Mouse (Mus musculus) lung, embryonic 14.5 days (tissue): ENCODE data around the gene Rtn3. TPM values are rescaled to one million over a fixed set of nuclear protein-coding genes. Genes with fewer than 3 reads are reported as not detected.
"Not testable (repeated sequence)": the region's sequence is repeated elsewhere in the genome, so short reads cannot be mapped to it uniquely, and the experiment has no call there.

Experiments
- ATAC-seq: fragments of 200-750 bp; cut with Nextera tagmentation; 2 replicates; pipeline ENCODE4 v1.8.0; 2017; ENCODE audit warnings: mild to moderate bottlenecking, moderate TSS enrichment, moderate library complexity; ENCODE audit not compliant: insufficient read depth
- DNase-seq: peaks from one replicate; pipeline ENCODE4 v3.0.0-alpha.2; 2015
- H3K27ac ChIP-seq: fragments of 300-500 bp; sonication (generic); 2 replicates; pipeline ENCODE4 v1.5.1; 2014; ENCODE audit warnings: low read depth, mild to moderate bottlenecking, moderate library complexity
- H3K27me3 ChIP-seq: fragments of 300-500 bp; sonication (generic); 2 replicates; pipeline ENCODE4 v1.6.1; 2014; ENCODE audit warnings: low read length, control low read depth; ENCODE audit not compliant: insufficient read depth
- H3K36me3 ChIP-seq: fragments of 300-500 bp; sonication (generic); 2 replicates; pipeline ENCODE4 v1.6.1; 2014; ENCODE audit warnings: control low read depth; ENCODE audit not compliant: insufficient read depth
- H3K4me1 ChIP-seq: fragments of 300-500 bp; sonication (generic); 2 replicates; pipeline ENCODE4 v1.6.1; 2014; ENCODE audit warnings: antibody characterized with exemption, control low read depth; ENCODE audit not compliant: insufficient read depth
- H3K4me2 ChIP-seq: fragments of 300-500 bp; sonication (generic); 2 replicates; pipeline ENCODE4 v1.6.1; 2014; ENCODE audit warnings: mild to moderate bottlenecking
- H3K4me3 ChIP-seq: fragments of 300-500 bp; sonication (generic); 2 replicates; pipeline ENCODE4 v1.5.1; 2014; ENCODE audit warnings: low read depth, low read length
- H3K9ac ChIP-seq: fragments of 300-500 bp; sonication (generic); 2 replicates; pipeline ENCODE4 v1.6.1; 2014
- H3K9me3 ChIP-seq: fragments of 300-500 bp; sonication (generic); 2 replicates; pipeline ENCODE4 v1.6.1; 2016; ENCODE audit warnings: low read depth, low read length, control low read depth
- CTCF ChIP-seq: IDR thresholded peaks from 2 replicates; pipeline ENCODE4 v1.5.1; 2016; ENCODE audit warnings: antibody characterized with exemption, low read depth
- WGBS: fragments of 180-500 bp; shearing (Covaris S2); extraction: QIAGEN DNeasy Blood & Tissue Kit; methylation state at CpG from one replicate; pipeline ENCODE4 v1.1.7; 2014; 5-methylcytosine and 5-hydroxymethylcytosine counted together
- polyA plus RNA-seq: library from polyadenylated mRNA; unstranded; fragments of >200 nt; fragmentation: Nextera tagmentation; extraction: Ambion mirVana; gene quantifications from 2 replicates; pipeline ENCODE4 v1.2.1, GENCODE M21; 2014

The Rtn3 gene
- polyA plus RNA-seq, 1 experiment from 2014 or later: 112 TPM

DNA sequence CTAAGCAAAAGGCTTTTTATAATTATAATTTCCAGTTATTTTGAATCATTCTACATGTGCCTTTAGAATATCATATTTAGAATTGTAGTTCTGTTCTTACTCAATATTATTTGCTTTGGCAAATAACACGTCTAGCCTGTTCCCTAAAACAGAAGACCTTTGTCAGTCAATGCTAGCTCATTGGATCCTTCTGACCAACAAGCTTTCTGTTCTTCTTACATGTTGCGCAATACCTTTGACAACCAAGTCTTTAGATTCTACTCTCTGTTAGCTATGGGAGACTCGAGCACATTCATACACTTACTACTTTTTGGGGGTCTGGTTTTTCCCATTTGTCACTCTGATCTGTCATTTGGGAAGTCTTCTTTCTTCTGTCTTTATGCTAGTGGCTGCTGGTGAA is 38.5 kb upstream of the Rtn3 start:
- WGBS: 91% methylated on average over 3 of the region's 3 CpGs
- no peaks in the 10 kb centered on the region for H3K4me1 ChIP-seq
- peaks cover 84% of the 10 kb centered on the region for H3K36me3 ChIP-seq
- no peak overlapping the region for H3K9ac ChIP-seq
- H3K27me3 ChIP-seq: no peaks in the 10 kb centered on the region
- no peak for DNase-seq
- no peak overlapping the region for H3K4me3 ChIP-seq
- H3K27ac ChIP-seq: no peak overlapping the region
- TF ChIP-seq CTCF: no peak
- H3K4me2 ChIP-seq: no peak overlapping the region
- no peak for ATAC-seq
- H3K9me3 ChIP-seq: no peaks in the 10 kb centered on the region; the same call in 1 of the 2 replicates

- H3K4me2 ChIP-seq: no peak overlapping the region
- no peaks in the 10 kb centered on the region for H3K4me1 ChIP-seq
- H3K27ac ChIP-seq: peak overlapping the region; percentile 13; the same call in 1 of the 2 replicates
- H3K27me3 ChIP-seq: no peaks in the 10 kb centered on the region
- no peak overlapping the region for H3K4me3 ChIP-seq
- no peak for TF ChIP-seq CTCF
- DNase-seq (no peak), ATAC-seq (no peak)
- no peaks in the 10 kb centered on the region for H3K9me3 ChIP-seq
- 76% methylated on average over 1 of the region's 1 CpGs for WGBS
- no peak overlapping the region for H3K9ac ChIP-seq
- peaks cover 66% of the 10 kb centered on the region for H3K36me3 ChIP-seq
Measured at GRCm38 (mm10) chr19:7516437-7516836, 33.4 kb upstream of the Rtn3 start.

DNA sequence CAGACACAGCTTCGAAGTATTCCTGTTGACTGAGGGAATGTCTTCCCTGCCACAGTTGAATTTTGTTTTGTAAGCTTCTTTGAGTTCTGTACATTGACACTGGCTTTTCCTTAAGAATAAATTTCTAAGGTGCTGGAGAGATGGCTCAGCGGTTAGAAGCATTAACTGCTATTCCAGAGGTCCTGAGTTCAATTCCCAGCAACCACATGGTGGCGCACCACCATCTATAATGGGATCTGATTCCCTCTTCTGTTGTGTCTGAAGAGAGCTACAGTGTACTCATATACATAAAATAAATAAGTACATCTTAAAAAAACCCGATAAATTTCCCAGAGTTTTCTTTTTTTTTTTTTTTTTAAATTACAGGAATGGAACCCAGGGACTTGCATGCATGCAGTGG is 24.9 kb upstream of the Rtn3 start:
- 75% methylated on average over 4 of the region's 4 CpGs for WGBS
- ATAC-seq: no peak
- Histone ChIP-seq H3K4me1 (no peaks in the 10 kb centered on the region), H3K4me3 (no peak overlapping the region), H3K36me3 (peaks cover 35% of the 10 kb centered on the region), H3K4me2 (no peak overlapping the region), H3K27ac (no peak overlapping the region), H3K9me3 (no peaks in the 10 kb centered on the region), H3K27me3 (no peaks in the 10 kb centered on the region), H3K9ac (no peak overlapping the region)
- DNase-seq: no peak
- TF ChIP-seq CTCF: peak; percentile 22; the same call in 1 of the 2 replicates

DNA sequence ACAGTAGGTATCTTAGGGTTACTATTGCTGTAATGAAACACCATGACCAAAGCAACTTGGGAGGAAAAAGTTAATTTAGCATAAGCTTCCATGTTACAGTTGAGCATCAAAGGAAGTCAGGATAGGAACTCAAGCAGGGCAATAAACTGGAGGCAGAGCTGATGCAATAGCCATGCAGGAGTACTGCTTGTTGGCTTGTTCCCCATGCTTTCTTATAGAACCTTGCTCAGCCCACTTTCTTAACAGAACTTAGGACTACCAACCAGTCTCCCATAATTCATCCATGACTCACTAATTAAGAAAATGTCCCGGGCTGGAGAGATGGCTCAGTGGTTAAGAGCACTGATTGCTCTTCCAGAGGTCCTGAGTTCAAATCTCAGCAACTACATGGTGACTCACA is 23.2 kb upstream of the Rtn3 start:
- 71% methylated on average over 1 of the region's 1 CpGs for WGBS
- no peak for ATAC-seq
- Histone ChIP-seq H3K36me3 (peaks cover 25% of the 10 kb centered on the region), H3K9me3 (no peaks in the 10 kb centered on the region), H3K27me3 (no peaks in the 10 kb centered on the region), H3K27ac (no peak overlapping the region), H3K9ac (no peak overlapping the region), H3K4me1 (no peaks in the 10 kb centered on the region; the same call in 1 of the 2 replicates), H3K4me2 (no peak overlapping the region), H3K4me3 (no peak overlapping the region)
- TF ChIP-seq CTCF: no peak
- no peak for DNase-seq

DNA sequence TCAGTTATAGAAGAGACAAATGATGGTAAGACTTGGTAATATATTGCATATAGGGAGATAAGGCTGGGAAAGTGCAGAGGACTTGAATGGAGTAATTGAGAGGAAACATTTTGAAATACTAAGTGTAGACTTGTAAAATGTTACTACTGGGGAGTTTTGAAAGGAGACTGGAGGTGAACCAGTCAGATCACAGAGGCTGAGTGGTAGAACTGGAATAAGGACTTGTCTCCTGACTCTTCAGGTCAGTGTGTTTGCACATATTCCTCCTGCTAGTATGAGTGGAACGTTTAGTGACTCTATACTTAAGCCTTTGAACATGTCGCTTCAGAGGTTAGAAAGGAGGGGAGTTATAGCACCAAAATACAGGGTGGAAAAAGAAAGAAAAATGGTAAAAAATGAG is 19.4 kb upstream of the Rtn3 start:
- H3K9me3 ChIP-seq: no peaks in the 10 kb centered on the region
- H3K27ac ChIP-seq: peak overlapping the region; percentile 25; the same call in 1 of the 2 replicates
- H3K4me1 ChIP-seq: no peaks in the 10 kb centered on the region; the same call in 1 of the 2 replicates
- no peak for TF ChIP-seq CTCF
- no peak overlapping the region for H3K4me2 ChIP-seq
- ATAC-seq (no peak), DNase-seq (no peak)
- H3K9ac ChIP-seq: no peak overlapping the region
- 0 out of 2 replicates have a peak, but pooled peaks cover 6% of the 10 kb centered on the region for H3K36me3 ChIP-seq
- no peak overlapping the region for H3K4me3 ChIP-seq
- H3K27me3 ChIP-seq: no peaks in the 10 kb centered on the region
- 65% methylated on average over 2 of the region's 2 CpGs for WGBS

DNA sequence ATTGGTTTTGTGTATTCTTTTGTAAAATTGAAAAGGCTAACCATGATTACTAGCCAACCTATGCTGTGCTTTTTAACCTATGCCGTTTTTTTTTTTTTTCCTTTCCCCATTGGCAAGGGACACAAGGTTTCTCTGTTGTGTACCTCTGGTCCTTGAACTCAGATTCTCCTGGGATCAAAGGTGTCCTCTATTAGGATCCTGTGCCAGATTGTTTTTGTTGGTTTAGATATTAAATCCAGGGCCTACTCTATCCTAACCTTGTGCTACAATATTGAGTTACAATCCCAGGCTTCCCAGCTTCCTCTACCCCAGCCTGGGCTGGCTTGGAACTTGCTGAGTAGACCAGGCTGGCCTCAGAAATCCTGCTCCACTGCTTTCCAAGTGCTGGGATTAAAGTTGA is 17.6 kb upstream of the Rtn3 start:
- Histone ChIP-seq H3K27ac (no peak overlapping the region), H3K4me3 (no peak overlapping the region), H3K9ac (no peak overlapping the region), H3K27me3 (no peaks in the 10 kb centered on the region), H3K9me3 (no peaks in the 10 kb centered on the region), H3K4me1 (no peaks in the 10 kb centered on the region; the same call in 1 of the 2 replicates), H3K4me2 (no peak overlapping the region), H3K36me3 (0 out of 2 replicates have a peak, but pooled peaks cover 6% of the 10 kb centered on the region)
- ATAC-seq (no peak), DNase-seq (no peak)
- no peak for TF ChIP-seq CTCF
- 90% methylated on average over 1 of the region's 1 CpGs for WGBS

DNA sequence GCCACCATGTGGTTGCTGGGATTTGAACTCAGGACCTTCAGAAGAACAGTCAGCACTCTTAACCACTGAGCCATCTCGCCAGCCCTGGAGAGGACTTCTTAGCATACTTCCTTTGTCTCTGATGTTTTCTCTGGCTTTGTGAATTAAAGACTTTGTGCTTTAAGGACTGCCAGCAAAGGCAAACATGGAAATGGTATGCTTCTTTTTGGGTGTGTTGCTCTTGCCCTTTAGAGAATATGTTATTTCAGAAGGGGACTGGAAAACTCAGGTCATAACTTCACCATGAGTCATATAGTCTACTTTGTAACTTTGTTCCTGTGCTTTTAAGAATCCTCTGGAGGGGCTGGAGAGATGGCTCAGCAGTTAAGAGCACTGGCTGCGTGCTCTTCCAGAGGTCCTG is 15.7 kb upstream of the Rtn3 start:
- TF ChIP-seq CTCF: no peak
- 79% methylated on average over 2 of the region's 2 CpGs for WGBS
- no peak overlapping the region for H3K9ac ChIP-seq
- no peaks in the 10 kb centered on the region; the same call in 1 of the 2 replicates for H3K4me1 ChIP-seq
- H3K4me3 ChIP-seq: no peak overlapping the region
- H3K9me3 ChIP-seq: no peaks in the 10 kb centered on the region
- no peaks in the 10 kb centered on the region for H3K27me3 ChIP-seq
- no peak for DNase-seq
- H3K27ac ChIP-seq: no peak overlapping the region
- no peak overlapping the region for H3K4me2 ChIP-seq
- ATAC-seq: no peak
- 0 out of 2 replicates have a peak, but pooled peaks cover 6% of the 10 kb centered on the region for H3K36me3 ChIP-seq

DNA sequence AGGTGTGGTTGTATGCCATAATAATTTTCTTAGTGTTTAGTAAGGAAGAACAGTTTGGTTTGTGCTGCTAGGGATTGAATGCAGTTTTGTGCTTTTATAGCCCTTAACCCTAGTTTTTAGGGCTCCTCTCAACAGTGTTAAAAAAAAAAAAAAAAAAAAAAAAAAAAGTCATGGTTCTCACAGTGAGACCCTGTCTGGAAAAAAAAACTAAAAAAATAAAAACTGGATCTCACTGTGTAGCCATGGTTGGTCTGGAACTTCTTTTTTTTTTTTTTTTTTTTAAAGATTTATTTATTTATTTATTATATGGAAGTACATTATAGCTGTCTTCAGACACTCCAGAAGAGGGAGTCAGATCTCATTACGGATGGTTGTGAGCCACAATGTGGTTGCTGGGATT is 13.0 kb upstream of the Rtn3 start:
- DNase-seq, H3K9me3 ChIP-seq, ATAC-seq, H3K27ac ChIP-seq, H3K27me3 ChIP-seq, H3K36me3 ChIP-seq, H3K9ac ChIP-seq, H3K4me1 ChIP-seq: not testable (repeated sequence)
- WGBS: 50% methylated on average over 1 of the region's 1 CpGs
- Histone ChIP-seq H3K4me3 (peak overlapping the region; percentile 73; the same call in 1 of the 2 replicates), H3K4me2 (peak overlapping the region; percentile 81)
